Mouse (Mus musculus) ES-E14 (cell line): Measurements from ENCODE around the gene Foxp4.

Experiments
- CHD2 ChIP-seq: IDR thresholded peaks from 2 replicates; pipeline ENCODE4 v1.6.1; 2014; ENCODE audit warnings: mild to moderate bottlenecking, low read depth, low read length, inconsistent platforms
- HCFC1 ChIP-seq: IDR thresholded peaks from 2 replicates; pipeline ENCODE4 v1.6.1; 2012; ENCODE audit warnings: low read length, inconsistent platforms, borderline replicate concordance; ENCODE audit not compliant: insufficient read depth
- MAFK ChIP-seq: IDR thresholded peaks from 2 replicates; pipeline ENCODE4 v1.6.1; 2014; ENCODE audit warnings: mild to moderate bottlenecking, low read depth, low read length, inconsistent platforms; ENCODE audit not compliant: insufficient read depth
- ZC3H11A ChIP-seq: IDR thresholded peaks from 2 replicates; pipeline ENCODE4 v1.6.1; 2012; ENCODE audit warnings: low read depth, mild to moderate bottlenecking, inconsistent platforms, low read length, borderline replicate concordance

DNA sequence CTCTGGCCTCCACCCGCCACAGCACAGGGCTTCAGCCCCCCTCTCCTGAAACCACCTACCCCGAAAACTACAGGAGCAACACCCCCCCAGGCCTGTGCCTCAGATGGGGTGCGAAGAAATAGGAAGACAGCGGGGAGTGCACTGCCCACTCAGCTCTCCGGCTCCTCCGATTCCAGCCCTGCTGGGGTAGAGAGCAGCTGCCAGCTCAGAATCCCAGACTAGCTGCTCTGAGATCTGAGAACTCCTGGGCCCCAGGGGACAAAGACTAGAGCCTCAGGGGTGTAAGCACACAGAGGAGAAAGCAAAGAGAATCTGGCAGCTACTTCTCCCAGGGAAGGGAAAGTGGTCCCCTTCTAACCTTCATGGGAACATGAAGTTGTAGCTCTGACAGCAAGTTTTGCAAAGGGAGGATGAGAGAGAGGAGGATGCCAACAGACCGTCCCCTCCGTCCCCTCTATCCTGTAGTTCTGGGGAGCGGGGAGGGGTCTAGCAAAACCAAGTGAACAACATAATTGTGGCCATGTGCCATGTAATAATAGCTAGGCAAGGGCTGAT is 17.0 kb downstream of the Foxp4 start:
- no peak for TF ChIP-seq CHD2
- no peak for TF ChIP-seq ZC3H11A
- no peak for TF ChIP-seq MAFK
- no peak for TF ChIP-seq HCFC1
